9 mouse cellular contexts compared by ENCODE assay signal in genomic region chr8:118393909-118394650, GRCm38 (mm10).
A peak's percentile ranks its signal among the peaks of the same experiment; 100 is the strongest.
DNase-seq lines count a peak whose midpoint lies in the region; ATAC-seq lines count a peak whose summit lies in the region.
"Had no signal": no experiment of that assay in that cellular context is flagged by ENCODE, and none has a peak within 500 bp of the region (broad histone marks: within the 10 kb centered on the region; RNA-seq: fewer than 3 reads in every experiment).

No protein-coding gene starts in this region.

- no peaks in the 10 kb centered on the region for H3K36me3 ChIP-seq in forebrain, embryonic 14.5 days (ENCODE audit: control insufficient read depth, insufficient read depth, low read length)
- H3K36me3 ChIP-seq in forebrain, embryonic 12.5 days (replicated peaks): no peaks in the 10 kb centered on the region
- no peaks in the 10 kb centered on the region for H3K36me3 ChIP-seq in hindbrain, embryonic 11.5 days (ENCODE audit: control insufficient read depth, insufficient read depth, low read length)
- no peaks in the 10 kb centered on the region for H3K36me3 ChIP-seq in intestine, embryonic 15.5 days

- no peak overlapping the region for H3K4me2 ChIP-seq in forebrain, embryonic 14.5 days (ENCODE audit: low read length)
- H3K4me2 ChIP-seq in forebrain, embryonic 12.5 days: no peak overlapping the region
- H3K4me2 ChIP-seq in hindbrain, embryonic 11.5 days (replicated peaks; ENCODE audit: low read depth, low read length): no peak overlapping the region
- no peak overlapping the region for H3K4me2 ChIP-seq in intestine, embryonic 15.5 days (replicated peaks)

- H3K4me1 ChIP-seq in forebrain, embryonic 14.5 days (ENCODE audit: control insufficient read depth, insufficient read depth, low read length): no peaks in the 10 kb centered on the region
- no peaks in the 10 kb centered on the region for H3K4me1 ChIP-seq in forebrain, embryonic 12.5 days
- H3K4me1 ChIP-seq in hindbrain, embryonic 11.5 days (replicated peaks; ENCODE audit: control insufficient read depth, insufficient read depth, low read length): no peaks in the 10 kb centered on the region
- H3K4me1 ChIP-seq in intestine, embryonic 15.5 days (replicated peaks): no peaks in the 10 kb centered on the region
- H3K4me1 ChIP-seq: megakaryocyte, embryonic 14.5 days had no signal

- H3K4me3 ChIP-seq in forebrain, embryonic 14.5 days (ENCODE audit: low read depth, low read length): no peak overlapping the region
- H3K4me3 ChIP-seq in forebrain, embryonic 12.5 days (replicated peaks): no peak overlapping the region
- no peak overlapping the region for H3K4me3 ChIP-seq in hindbrain, embryonic 11.5 days (ENCODE audit: low read depth, low read length)
- H3K4me3 ChIP-seq in intestine, embryonic 15.5 days (replicated peaks): no peak overlapping the region
- H3K4me3 ChIP-seq: megakaryocyte, embryonic 14.5 days had no signal

- no peak for ATAC-seq in forebrain, embryonic 14.5 days
- no peak for ATAC-seq in forebrain, embryonic 12.5 days (ENCODE audit: low FRiP score)
- no peak for ATAC-seq in hindbrain, embryonic 11.5 days (ENCODE audit: low FRiP score)
- no peak for ATAC-seq in intestine, embryonic 15.5 days

- no peaks in the 10 kb centered on the region for H3K9me3 ChIP-seq in forebrain, embryonic 14.5 days (replicated peaks; ENCODE audit: control insufficient read depth, low read length)
- H3K9me3 ChIP-seq in forebrain, embryonic 12.5 days: no peaks in the 10 kb centered on the region
- H3K9me3 ChIP-seq in hindbrain, embryonic 11.5 days (ENCODE audit: control insufficient read depth, low read length): no peaks in the 10 kb centered on the region
- no peaks in the 10 kb centered on the region for H3K9me3 ChIP-seq in intestine, embryonic 15.5 days

- 69% methylated on average over 7 of the region's 7 CpGs for WGBS in forebrain, embryonic 14.5 days
- WGBS in forebrain, embryonic 12.5 days: 69% methylated on average over 7 of the region's 7 CpGs
- 61% methylated on average over 7 of the region's 7 CpGs for WGBS in hindbrain, embryonic 11.5 days
- 70% methylated on average over 7 of the region's 7 CpGs for WGBS in intestine, embryonic 15.5 days

- H3K27me3 ChIP-seq in forebrain, embryonic 14.5 days (replicated peaks; ENCODE audit: control insufficient read depth, insufficient read depth, low read length): no peaks in the 10 kb centered on the region
- H3K27me3 ChIP-seq in forebrain, embryonic 12.5 days: no peaks in the 10 kb centered on the region
- H3K27me3 ChIP-seq in hindbrain, embryonic 11.5 days (ENCODE audit: control insufficient read depth, insufficient read depth, low read length): no peaks in the 10 kb centered on the region; the same call in 1 of the 2 replicates
- no peaks in the 10 kb centered on the region for H3K27me3 ChIP-seq in intestine, embryonic 15.5 days (replicated peaks)
- H3K27me3 ChIP-seq: megakaryocyte, embryonic 14.5 days had no signal

- DNase-seq in forebrain, embryonic 14.5 days (ENCODE audit: low spot score): no peak
- peak; percentile 33 for DNase-seq in adrenal gland, adult 8-10 months
- DNase-seq in gastrocnemius, postnatal 25 days: peak; percentile 77
- DNase-seq in kidney, postnatal 25 days: peak; percentile 25 to 60
- DNase-seq in hindbrain, embryonic 11.5 days (ENCODE audit: low spot score): no peak
- no peak for DNase-seq in spleen, postnatal 14 days (ENCODE audit: low spot score in 2 of 2)

- H3K9ac ChIP-seq in forebrain, embryonic 14.5 days (ENCODE audit: low read length): no peak overlapping the region
- H3K9ac ChIP-seq in forebrain, embryonic 12.5 days: no peak overlapping the region
- H3K9ac ChIP-seq in hindbrain, embryonic 11.5 days (ENCODE audit: low read depth, low read length): no peak overlapping the region
- H3K9ac ChIP-seq in intestine, embryonic 15.5 days: no peak overlapping the region

- H3K27ac ChIP-seq in forebrain, embryonic 14.5 days (ENCODE audit: low read depth, low read length): 0 out of 2 replicates have a peak overlapping the region, but pooled peaks have one; percentile 5
- no peak overlapping the region for H3K27ac ChIP-seq in forebrain, embryonic 12.5 days
- no peak overlapping the region for H3K27ac ChIP-seq in hindbrain, embryonic 11.5 days (ENCODE audit: low read depth, low read length)
- H3K27ac ChIP-seq in intestine, embryonic 15.5 days: no peak overlapping the region

Comparison
In these comparisons a context has a peak if more than half of its experiments do, and no peak if none do; other contexts are left out.
1. DNase-seq: peak in adrenal gland, adult 8-10 months (single experiment), gastrocnemius, postnatal 25 days (single experiment) and kidney, postnatal 25 days (2 of 2); none in forebrain, embryonic 14.5 days (single experiment), hindbrain, embryonic 11.5 days (single experiment) and spleen, postnatal 14 days (0 of 2).